Mouse (Mus musculus): ENCODE measurements around the gene Phf23. TPM values are rescaled to one million over a fixed set of nuclear protein-coding genes. Genes with fewer than 3 reads are reported as not detected.
"Not testable (repeated sequence)": the region's sequence is repeated elsewhere in the genome, so short reads cannot be mapped to it uniquely, and the experiment has no call there.

Gene Phf23
- total RNA-seq, 2 experiments from 2014 or later, result 51.5 to 57.5 TPM

DNA sequence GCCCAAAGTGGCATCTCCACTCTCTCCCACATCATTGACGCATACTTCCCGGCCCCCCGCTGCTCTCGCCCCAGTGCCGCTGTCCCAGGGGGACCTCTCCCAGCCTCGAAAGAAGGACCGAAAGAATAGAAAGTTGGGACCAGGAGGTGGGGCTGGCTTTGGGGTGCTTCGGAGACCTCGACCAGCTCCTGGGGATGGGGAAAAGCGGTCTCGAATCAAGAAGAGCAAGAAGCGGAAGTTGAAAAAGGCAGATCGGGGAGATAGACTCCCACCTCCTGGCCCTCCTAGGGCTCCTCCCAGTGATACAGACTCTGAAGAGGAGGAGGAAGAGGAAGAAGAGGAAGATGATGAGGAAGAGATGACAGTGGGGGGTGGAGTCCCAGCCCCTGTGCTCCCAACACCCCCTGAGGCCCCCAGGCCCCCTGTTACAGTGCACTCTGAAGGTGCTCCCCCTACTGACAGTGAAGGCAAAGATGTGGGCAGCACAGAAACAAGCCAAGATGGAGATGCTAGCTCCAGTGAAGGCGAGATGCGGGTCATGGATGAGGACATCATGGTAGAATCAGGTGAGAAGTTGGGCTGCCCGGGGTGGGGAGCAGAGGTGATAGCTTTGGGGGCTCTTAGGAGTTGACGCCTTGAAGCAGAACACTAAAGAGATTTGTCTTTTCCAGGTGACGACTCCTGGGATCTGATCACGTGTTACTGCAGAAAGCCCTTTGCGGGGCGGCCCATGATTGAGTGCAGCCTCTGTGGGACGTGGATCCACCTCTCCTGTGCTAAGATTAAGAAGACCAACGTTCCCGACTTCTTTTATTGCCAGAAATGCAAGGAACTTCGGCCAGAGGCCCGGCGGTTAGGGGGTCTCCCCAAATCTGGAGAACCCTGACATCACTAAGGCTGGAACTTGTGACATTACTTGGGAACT, 3.3 kb downstream of the Phf23 start:
- no peak for DNase-seq (ENCODE audit: low spot score in 2 of 2)

DNA sequence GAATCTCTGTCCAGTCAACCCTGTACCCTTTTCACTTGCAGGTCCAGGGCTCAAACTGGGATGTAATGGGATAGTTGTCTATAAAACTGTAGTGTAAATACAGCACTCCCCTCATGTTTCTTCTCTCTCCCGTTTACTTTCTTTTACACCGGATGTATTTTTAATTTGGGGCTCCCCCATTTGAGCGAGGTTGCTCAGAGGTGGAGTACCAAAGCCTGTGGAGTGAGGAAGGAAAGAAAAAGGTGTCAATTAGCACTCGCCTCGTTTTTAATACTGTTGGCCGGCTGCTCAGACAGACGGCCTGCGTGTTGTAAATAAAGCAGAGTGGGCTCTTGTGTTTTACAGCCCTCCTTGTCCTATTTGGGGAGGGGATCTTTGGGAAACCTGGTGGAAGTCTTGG, 4.1 kb downstream of the Phf23 start:
- no peak for DNase-seq (ENCODE audit: low spot score in 2 of 2)

DNA sequence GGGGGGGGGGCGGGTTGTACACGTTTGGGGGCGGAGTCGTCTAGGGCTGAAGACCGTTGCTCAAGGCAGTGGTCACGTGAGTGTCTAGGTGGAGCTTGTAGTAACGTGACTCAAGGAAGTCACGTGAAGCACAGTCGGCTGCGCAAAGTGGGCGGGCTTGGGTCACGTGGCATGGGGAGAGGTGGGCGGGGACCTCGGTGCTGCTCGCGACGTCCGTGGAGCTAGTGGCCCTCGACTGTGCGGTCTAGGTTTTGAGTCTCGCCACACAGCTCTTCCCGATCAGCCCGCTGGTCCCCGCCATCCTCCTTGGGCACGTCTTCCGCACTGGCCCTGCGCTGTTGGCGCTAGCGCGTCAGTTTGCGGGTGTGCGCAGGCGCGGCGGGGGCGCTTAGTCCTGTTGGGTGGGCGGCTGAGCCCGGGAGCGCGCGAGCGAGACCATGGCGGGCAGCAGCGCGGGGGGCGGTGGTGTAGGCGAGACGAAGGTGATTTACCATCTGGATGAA, 4.9 kb downstream of the Phf23 start, which contains the start of gene Dvl2:
Gene Dvl2, plus strand, starts transcription at position 200 of the 503 bp plus-strand sequence.
- DNase-seq (ENCODE audit: low spot score in 2 of 2), result peak; percentile 80 to 81

- DNase-seq (ENCODE audit: low spot score in 2 of 2), result no peak
Observed at GRCm38 (mm10) chr11:70001159-70001558, 5.6 kb downstream of the Phf23 start.

DNA sequence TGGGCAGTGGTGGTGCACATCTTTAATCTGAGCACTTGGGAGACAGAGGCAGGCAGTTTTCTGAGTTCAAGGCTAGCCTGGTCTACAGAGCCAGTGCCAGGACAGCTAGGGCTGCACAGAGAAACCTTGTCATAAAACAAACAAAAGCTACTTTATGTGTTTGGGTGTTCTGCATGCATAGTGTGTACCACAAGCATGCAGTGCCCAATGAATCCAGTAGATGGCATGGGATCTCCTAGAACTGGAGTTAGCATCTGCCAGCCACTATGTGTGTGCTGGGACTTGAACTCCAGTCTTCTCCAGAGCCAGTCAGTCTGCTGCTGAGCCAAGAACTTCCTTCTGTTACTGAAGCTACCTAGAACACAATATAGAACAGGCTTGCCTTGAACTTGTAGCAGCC, 6.3 kb downstream of the Phf23 start:
- no peak for DNase-seq (ENCODE audit: low spot score in 2 of 2)

DNA sequence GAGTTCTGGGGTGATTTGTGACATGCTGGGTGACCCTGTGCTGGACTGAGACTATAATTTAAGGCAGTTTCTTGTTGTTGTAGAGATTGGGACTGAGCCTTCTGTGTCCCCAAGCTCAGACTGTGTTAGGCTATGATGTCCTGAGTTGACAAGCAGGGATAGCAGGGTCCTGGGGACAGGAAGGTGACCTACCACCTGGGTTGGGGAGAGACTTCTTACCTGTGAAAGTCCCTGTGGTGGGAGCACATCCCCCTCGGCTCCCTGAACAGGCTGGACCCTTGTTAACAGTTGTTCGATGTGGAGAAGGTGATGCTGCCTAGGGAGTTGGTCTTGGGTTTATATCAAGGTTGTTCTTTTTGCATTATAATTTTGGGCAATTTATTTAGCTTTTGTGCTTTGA, 6.9 kb downstream of the Phf23 start:
- DNase-seq (ENCODE audit: low spot score in 2 of 2), result no peak

- no peak for DNase-seq (ENCODE audit: low spot score in 2 of 2)
Observed at GRCm38 (mm10) chr11:70005521-70005920, 9.9 kb downstream of the Phf23 start.

DNA sequence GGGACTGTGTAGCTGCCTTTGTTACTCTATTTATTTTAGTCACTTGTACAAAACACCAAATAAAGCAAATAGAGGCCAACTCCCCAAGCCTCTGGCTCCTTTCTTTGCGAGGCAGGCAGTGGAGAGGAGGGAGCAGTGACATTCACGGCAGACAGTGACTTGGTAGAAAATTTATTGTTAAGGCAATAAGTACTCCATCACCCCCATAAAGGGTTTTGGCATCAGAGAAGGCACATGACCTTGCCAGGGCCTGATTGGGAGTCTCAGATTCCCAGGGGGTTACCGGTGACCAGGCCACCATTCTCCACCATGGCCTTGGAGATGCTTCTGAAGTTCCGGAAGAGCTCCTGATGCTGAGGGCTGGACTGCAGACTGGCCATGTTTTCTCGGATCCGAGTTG, 14.5 kb downstream of the Phf23 start:
- no peak for DNase-seq (ENCODE audit: low spot score in 2 of 2)

- DNase-seq (ENCODE audit: low spot score in 2 of 2), result no peak
Observed at GRCm38 (mm10) chr11:70010548-70010947, 15.0 kb downstream of the Phf23 start.

DNA sequence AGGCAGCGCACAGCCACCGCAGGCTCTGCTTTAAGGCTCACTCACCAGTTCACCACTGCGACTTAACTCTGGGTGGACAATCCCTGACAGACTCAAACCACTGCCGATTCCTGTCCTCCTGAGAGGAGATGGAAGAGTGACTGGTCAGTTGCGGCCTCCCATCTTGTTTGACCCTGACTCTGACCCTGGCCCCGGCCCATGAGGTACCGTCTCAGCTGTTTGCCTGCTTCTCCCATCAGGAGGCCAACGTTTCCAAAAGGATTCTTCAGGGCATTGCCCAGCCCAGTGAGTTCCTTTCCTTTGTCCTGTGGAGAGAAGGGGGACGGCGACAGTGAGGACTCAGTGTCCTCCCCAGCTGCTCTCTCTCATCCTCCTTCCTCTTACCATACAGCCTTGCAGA, 15.4 kb downstream of the Phf23 start:
- peak in 1 of 2 experiments; percentile 20 for DNase-seq (ENCODE audit: low spot score in 2 of 2)

DNA sequence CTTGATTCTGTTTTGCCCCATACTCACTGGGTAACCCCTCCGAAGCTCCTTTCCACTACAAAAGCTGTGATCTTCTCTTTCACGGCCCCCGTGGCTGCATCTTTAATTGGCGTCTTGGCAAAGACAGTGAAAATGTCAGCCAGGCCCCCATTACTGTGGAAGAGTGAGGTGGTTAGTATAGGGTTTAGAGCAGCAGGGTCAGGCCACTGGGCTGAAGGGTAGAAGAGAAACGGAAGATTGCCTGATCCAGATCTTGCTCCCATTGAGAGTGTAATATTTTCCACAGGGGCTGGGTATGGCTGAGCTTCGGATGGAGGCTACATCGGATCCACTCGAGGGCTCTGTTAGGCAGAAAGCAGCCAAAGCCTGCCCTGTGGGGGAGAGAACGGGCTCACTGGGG, 17.4 kb downstream of the Phf23 start:
- DNase-seq (ENCODE audit: low spot score in 2 of 2), result no peak

DNA sequence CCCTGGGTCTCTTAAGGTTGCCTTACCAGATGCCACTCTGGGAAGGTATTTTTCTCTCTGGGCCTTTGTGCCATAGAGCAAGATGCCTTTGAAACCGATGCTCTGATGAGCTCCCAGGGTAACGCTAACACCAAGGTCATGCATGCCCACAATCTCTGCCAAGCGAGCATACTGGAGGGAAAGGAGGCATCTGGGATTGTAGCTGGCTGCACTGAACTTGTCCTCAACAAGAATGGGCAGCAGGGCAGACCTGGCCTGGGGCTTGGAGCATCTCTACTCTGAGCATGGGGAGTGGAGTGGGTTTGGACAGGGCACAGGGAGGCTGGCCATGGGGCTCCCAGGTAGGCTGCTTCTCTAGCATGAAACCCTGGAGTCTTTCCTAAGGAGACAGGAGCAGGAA, 17.8 kb downstream of the Phf23 start:
- DNase-seq (ENCODE audit: low spot score in 2 of 2), result peak in 1 of 2 experiments; percentile 23

GRCm38 (mm10) chr11:70014051-70014450, 18.5 kb downstream of the Phf23 start:
- DNase-seq (ENCODE audit: low spot score in 2 of 2), result peak in 1 of 2 experiments; percentile 18

- DNase-seq (ENCODE audit: low spot score in 2 of 2), result peak; percentile 86 to 88
Observed at GRCm38 (mm10) chr11:70014880-70015558, 19.4 kb downstream of the Phf23 start, which contains the start of gene Acadvl. TSS of gene Acadvl (minus strand) at chr11:70015411.

DNA sequence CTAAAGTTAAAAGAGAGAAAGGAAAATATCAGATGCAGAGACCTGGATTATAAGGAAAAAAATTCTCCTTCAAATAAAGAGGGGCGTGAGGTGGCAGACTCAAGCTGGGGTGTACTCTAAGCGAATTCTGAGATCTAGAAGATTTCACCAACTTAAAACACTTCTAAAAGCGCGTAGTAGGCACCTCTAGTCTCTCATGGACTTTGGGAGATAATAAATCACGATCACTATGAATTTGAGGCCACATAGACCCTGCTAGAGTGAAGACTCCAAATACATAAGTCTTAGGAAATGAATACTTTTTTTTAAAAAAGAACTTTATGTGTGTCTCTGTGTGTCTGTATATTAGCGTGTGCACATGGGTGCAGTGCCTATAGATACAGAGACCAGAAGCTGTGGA, 20.1 kb downstream of the Phf23 start:
- DNase-seq (ENCODE audit: low spot score in 2 of 2), result no peak

- DNase-seq (ENCODE audit: low spot score in 2 of 2), result not testable (repeated sequence)
Observed at GRCm38 (mm10) chr11:70016177-70016576, 20.6 kb downstream of the Phf23 start.

DNA sequence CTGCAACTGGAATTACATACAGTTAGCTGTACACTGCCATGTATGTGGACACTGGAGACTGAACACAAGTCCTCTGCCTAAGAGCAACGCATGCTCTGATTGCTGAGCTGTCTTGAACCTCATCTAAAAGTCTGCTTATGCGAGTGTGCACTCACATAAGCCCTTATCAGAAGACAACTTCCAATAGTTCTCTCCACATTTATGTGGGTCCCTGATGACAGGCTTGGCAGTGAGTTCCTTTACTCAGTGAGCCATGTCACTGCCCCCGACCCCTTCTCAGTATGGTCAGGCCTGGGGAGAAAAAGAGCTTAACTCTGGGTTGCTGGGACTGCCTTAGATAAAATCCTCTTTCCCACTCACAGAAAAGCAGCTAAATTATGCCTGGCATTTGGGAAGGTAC, 21.1 kb downstream of the Phf23 start, which contains the start of gene Dlg4:
Gene Dlg4, plus strand, starts transcription at position 274 of the 400 bp plus-strand sequence.
- no peak for DNase-seq (ENCODE audit: low spot score in 2 of 2)

GRCm38 (mm10) chr11:70017199-70017767, 21.7 kb downstream of the Phf23 start:
- no peak for DNase-seq (ENCODE audit: low spot score in 2 of 2)

DNA sequence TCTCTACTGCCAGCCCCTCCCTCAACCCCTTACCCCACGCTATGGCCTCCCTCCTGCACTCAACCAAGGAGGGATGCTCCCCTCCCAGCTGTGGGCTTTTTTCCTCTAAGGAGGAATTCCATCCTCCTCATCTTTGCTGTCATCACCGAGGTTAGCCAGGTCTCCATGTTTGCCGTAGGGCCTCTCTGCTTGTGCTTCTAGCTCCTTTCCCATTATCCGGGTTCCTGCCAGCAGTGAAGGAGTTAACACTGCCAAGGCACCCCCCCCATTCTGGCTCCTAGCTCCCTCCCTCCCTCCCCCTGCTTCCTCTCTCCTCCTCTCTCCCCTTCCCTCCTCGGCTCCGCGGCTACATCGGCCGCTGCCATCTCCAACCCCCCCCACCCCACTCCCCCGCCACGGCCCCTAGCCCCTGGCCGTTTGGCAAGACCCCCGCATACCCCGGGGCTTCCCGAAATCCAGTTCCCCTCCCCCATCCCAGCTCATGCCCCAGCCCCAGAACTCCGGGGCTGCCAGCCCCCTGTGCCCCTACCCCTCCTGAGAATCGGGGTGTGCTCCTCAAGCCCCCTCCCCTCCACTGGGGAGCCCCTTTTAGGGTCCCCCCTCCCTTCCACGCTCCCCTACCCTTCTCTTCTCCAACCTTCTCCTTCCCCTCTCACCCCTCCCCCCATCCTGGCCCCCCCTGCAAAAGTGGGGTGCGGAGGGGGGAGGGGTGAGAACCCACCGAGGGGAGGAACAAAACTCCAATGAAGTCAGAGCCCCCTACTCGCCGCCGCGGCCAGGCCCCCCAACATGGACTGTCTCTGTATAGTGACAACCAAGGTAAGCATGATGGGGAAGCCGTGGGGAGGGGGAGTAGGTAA, 22.8 kb downstream of the Phf23 start:
- DNase-seq (ENCODE audit: low spot score in 2 of 2), result no peak

DNA sequence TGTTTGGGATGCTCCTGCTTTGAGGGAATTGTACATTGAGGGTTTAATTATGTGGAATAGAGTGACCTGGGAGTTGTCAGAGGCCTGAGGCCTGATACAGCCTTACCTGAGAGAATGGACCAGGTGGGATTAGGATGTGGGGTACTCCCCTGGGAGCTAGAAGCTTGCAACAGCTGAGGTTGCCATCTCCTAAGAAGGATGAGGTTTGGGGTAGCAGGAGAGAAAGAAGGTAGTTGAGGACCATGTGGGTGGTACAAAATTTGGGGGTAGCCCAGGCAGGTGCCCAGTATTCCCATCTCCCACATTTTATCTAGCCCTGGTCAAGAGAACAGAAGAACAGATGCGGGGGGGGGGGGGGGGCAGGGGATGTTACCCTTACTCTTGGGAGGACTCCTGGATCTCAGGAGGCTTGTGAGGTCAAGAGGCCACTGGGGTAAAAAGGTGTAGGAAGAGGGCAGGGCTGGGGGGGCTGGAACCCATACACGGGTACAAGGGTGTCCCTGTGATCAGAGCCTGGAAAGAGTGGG, 24.0 kb downstream of the Phf23 start:
- DNase-seq (ENCODE audit: low spot score in 2 of 2), result no peak
